Mouse (Mus musculus) kidney, embryonic 14.5 days (tissue): ENCODE results near the gene Tymp. TPM values are rescaled to one million over a fixed set of nuclear protein-coding genes. Genes with fewer than 3 reads are reported as not detected.

Experiments used
- ATAC-seq: fragments of 200-750 bp; cut with Nextera tagmentation; 2 replicates; pipeline ENCODE4 v1.8.0; 2017; ENCODE audit warnings: moderate number of reproducible peaks, mild to moderate bottlenecking, moderate TSS enrichment, moderate library complexity; ENCODE audit not compliant: low FRiP score, low TSS enrichment
- H3K27ac ChIP-seq: fragments of 300-500 bp; sonication (generic); 2 replicates; pipeline ENCODE4 v1.5.1; 2014; ENCODE audit warnings: low read depth, mild to moderate bottlenecking, low read length, moderate library complexity, mixed read lengths
- H3K27me3 ChIP-seq: fragments of 300-500 bp; sonication (generic); 2 replicates; pipeline ENCODE4 v1.6.1; 2014; ENCODE audit warnings: mild to moderate bottlenecking, low read length; ENCODE audit not compliant: control insufficient read depth, insufficient read depth
- H3K36me3 ChIP-seq: fragments of 300-500 bp; sonication (generic); 2 replicates; pipeline ENCODE4 v1.6.1; 2014; ENCODE audit warnings: low read length, mixed read lengths; ENCODE audit not compliant: control insufficient read depth, insufficient read depth
- H3K4me1 ChIP-seq: fragments of 300-500 bp; sonication (generic); 2 replicates; pipeline ENCODE4 v1.6.1; 2014; ENCODE audit warnings: low read length, mixed read lengths; ENCODE audit not compliant: control insufficient read depth, insufficient read depth
- H3K4me2 ChIP-seq: fragments of 300-500 bp; sonication (generic); replicated peaks from 2 replicates; pipeline ENCODE4 v1.6.1; 2014; ENCODE audit warnings: low read depth, mild to moderate bottlenecking, low read length
- H3K4me3 ChIP-seq: fragments of 300-500 bp; sonication (generic); 2 replicates; pipeline ENCODE4 v1.5.1; 2014; ENCODE audit warnings: mild to moderate bottlenecking, low read length
- H3K9ac ChIP-seq: fragments of 300-500 bp; sonication (generic); 2 replicates; pipeline ENCODE4 v1.6.1; 2014; ENCODE audit warnings: low read depth, mild to moderate bottlenecking, low read length, moderate library complexity
- H3K9me3 ChIP-seq: fragments of 300-500 bp; sonication (generic); 2 replicates; pipeline ENCODE4 v1.6.1; 2016; ENCODE audit warnings: low read length; ENCODE audit not compliant: control insufficient read depth
- WGBS: fragments of 180-500 bp; shearing (Covaris S2); extraction: QIAGEN DNeasy Blood & Tissue Kit; methylation state at CpG from one replicate; pipeline ENCODE4 v1.1.7; 2014; 5-methylcytosine and 5-hydroxymethylcytosine counted together
- polyA plus RNA-seq: library from polyadenylated mRNA; unstranded; fragments of >200 nt; fragmentation: Nextera tagmentation; extraction: Ambion mirVana; gene quantifications from 2 replicates; pipeline ENCODE4 v1.2.1, GENCODE M21; 2014

The Tymp gene
- polyA plus RNA-seq, 1 experiment from 2014 or later: 1.6 TPM

GRCm38 (mm10) chr15:89351302-89351701, 25.5 kb downstream of the Tymp start:
- H3K27ac ChIP-seq: no peak overlapping the region
- H3K4me2 ChIP-seq: no peak overlapping the region
- no peaks in the 10 kb centered on the region for H3K27me3 ChIP-seq
- no peak overlapping the region for H3K4me3 ChIP-seq
- H3K4me1 ChIP-seq: peaks cover 5% of the 10 kb centered on the region; the same call in 1 of the 2 replicates
- 90% methylated on average over 15 of the region's 15 CpGs for WGBS
- ATAC-seq: no peak
- H3K9me3 ChIP-seq: no peaks in the 10 kb centered on the region
- peaks cover 36% of the 10 kb centered on the region for H3K36me3 ChIP-seq
- no peak overlapping the region for H3K9ac ChIP-seq

- Histone ChIP-seq H3K27ac (no peak overlapping the region), H3K4me3 (no peak overlapping the region), H3K9me3 (no peaks in the 10 kb centered on the region), H3K27me3 (no peaks in the 10 kb centered on the region), H3K4me1 (peaks cover 5% of the 10 kb centered on the region; the same call in 1 of the 2 replicates), H3K36me3 (peaks cover 36% of the 10 kb centered on the region), H3K9ac (no peak overlapping the region), H3K4me2 (no peak overlapping the region)
- 74% methylated on average over 5 of the region's 5 CpGs for WGBS
- ATAC-seq: no peak
These were observed 26.4 kb downstream of the Tymp start for GRCm38 (mm10) chr15:89350447-89350846.

GRCm38 (mm10) chr15:89343325-89343724, 33.5 kb downstream of the Tymp start:
- Histone ChIP-seq H3K27ac (no peak overlapping the region), H3K36me3 (no peaks in the 10 kb centered on the region), H3K27me3 (no peaks in the 10 kb centered on the region), H3K9ac (no peak overlapping the region), H3K4me3 (no peak overlapping the region), H3K4me2 (no peak overlapping the region), H3K4me1 (no peaks in the 10 kb centered on the region), H3K9me3 (no peaks in the 10 kb centered on the region)
- WGBS: 86% methylated on average over 3 of the region's 3 CpGs
- no peak for ATAC-seq

GRCm38 (mm10) chr15:89341678-89342077, 35.2 kb downstream of the Tymp start:
- WGBS: 44% methylated on average over 1 of the region's 1 CpGs
- H3K9me3 ChIP-seq: no peaks in the 10 kb centered on the region
- no peaks in the 10 kb centered on the region for H3K4me1 ChIP-seq
- H3K27ac ChIP-seq: no peak overlapping the region
- no peak overlapping the region for H3K4me3 ChIP-seq
- no peaks in the 10 kb centered on the region for H3K36me3 ChIP-seq
- H3K27me3 ChIP-seq: no peaks in the 10 kb centered on the region
- no peak for ATAC-seq
- no peak overlapping the region for H3K4me2 ChIP-seq
- no peak overlapping the region for H3K9ac ChIP-seq

- Histone ChIP-seq H3K9me3 (no peaks in the 10 kb centered on the region), H3K27ac (no peak overlapping the region), H3K4me2 (no peak overlapping the region), H3K4me1 (no peaks in the 10 kb centered on the region), H3K4me3 (no peak overlapping the region), H3K9ac (no peak overlapping the region), H3K27me3 (no peaks in the 10 kb centered on the region), H3K36me3 (no peaks in the 10 kb centered on the region)
- WGBS: 84% methylated on average over 3 of the region's 3 CpGs
- ATAC-seq: no peak
These were observed 36.7 kb downstream of the Tymp start for GRCm38 (mm10) chr15:89340136-89340535.

DNA sequence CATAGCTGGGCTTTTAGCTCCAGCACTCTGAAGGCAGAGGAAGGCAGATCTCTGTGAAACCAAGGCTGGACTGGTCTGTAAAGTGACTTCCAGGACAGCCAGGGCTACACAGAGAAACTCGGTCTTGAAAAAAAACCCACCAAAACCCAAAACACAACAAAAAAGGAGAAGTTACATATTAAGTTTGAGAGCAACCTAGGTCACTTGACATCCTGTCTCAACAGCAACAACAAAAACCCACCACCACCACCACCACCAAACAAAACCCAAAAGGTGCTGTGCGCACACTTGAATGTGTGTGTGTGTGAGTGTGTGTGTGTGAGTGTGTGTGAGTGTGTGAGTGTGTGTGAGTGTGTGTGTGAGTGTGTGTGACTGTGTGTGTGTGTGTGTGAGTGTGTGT, 37.1 kb downstream of the Tymp start:
- H3K9ac ChIP-seq: no peak overlapping the region
- no peak overlapping the region for H3K4me3 ChIP-seq
- no peak overlapping the region for H3K27ac ChIP-seq
- no peaks in the 10 kb centered on the region for H3K27me3 ChIP-seq
- H3K4me1 ChIP-seq: no peaks in the 10 kb centered on the region
- 92% methylated on average over 2 of the region's 2 CpGs for WGBS
- no peaks in the 10 kb centered on the region for H3K9me3 ChIP-seq
- H3K36me3 ChIP-seq: no peaks in the 10 kb centered on the region
- H3K4me2 ChIP-seq: no peak overlapping the region
- no peak for ATAC-seq

DNA sequence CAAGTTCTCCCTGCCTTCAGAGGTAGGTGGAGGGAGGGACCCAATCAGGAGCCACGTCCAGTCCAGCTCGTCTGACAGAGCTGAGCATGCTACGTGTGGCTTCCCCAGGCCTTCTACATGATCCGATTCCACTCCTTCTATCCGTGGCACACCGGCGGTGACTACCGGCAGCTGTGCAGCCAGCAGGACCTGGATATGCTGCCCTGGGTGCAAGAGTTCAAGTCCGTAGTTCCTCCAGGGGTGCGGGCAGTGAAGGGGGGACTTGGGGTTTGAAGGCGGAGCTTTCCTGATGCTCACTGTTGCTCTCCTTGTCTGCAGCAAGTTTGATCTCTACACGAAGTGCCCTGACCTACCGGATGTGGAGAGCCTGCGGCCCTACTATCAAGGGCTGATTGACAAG, 40.4 kb downstream of the Tymp start:
- H3K4me2 ChIP-seq: no peak overlapping the region
- WGBS: 89% methylated on average over 14 of the region's 14 CpGs
- no peaks in the 10 kb centered on the region for H3K9me3 ChIP-seq
- no peak for ATAC-seq
- no peak overlapping the region for H3K9ac ChIP-seq
- no peaks in the 10 kb centered on the region for H3K27me3 ChIP-seq
- H3K27ac ChIP-seq: no peak overlapping the region
- no peaks in the 10 kb centered on the region for H3K4me1 ChIP-seq
- H3K4me3 ChIP-seq: no peak overlapping the region
- no peaks in the 10 kb centered on the region for H3K36me3 ChIP-seq

GRCm38 (mm10) chr15:89334774-89335537, 41.9 kb downstream of the Tymp start:
- H3K27ac ChIP-seq: no peak overlapping the region
- no peak for ATAC-seq
- no peaks in the 10 kb centered on the region for H3K27me3 ChIP-seq
- H3K9ac ChIP-seq: no peak overlapping the region
- no peak overlapping the region for H3K4me2 ChIP-seq
- H3K36me3 ChIP-seq: no peaks in the 10 kb centered on the region
- no peak overlapping the region for H3K4me3 ChIP-seq
- no peaks in the 10 kb centered on the region for H3K9me3 ChIP-seq
- no peaks in the 10 kb centered on the region for H3K4me1 ChIP-seq
- WGBS: 82% methylated on average over 17 of the region's 17 CpGs

- no peak within 1 kb of the TSS for H3K9ac ChIP-seq
- H3K4me1 ChIP-seq: no peaks in the 10 kb centered on the region
- no peak for ATAC-seq
These were observed 42.6 kb downstream of the Tymp start, which contains the start of gene Miox for GRCm38 (mm10) chr15:89334271-89334670. Gene Miox, plus strand, starts transcription at chr15:89334398.

More at GRCm38 (mm10) chr15:89334271-89334670, 42.6 kb downstream of the Tymp start, which contains the start of gene Miox:
- WGBS: 83% methylated on average over 7 of the region's 7 CpGs
- Histone ChIP-seq H3K27me3 (no peaks in the 10 kb centered on the region), H3K4me3 (no peak within 1 kb of the TSS), H3K36me3 (no peaks in the 10 kb centered on the region), H3K9me3 (no peaks in the 10 kb centered on the region), H3K4me2 (no peak within 1 kb of the TSS), H3K27ac (no peak within 1 kb of the TSS)
